Mouse (Mus musculus): ENCODE data around the gene Fgfr2.

DNA sequence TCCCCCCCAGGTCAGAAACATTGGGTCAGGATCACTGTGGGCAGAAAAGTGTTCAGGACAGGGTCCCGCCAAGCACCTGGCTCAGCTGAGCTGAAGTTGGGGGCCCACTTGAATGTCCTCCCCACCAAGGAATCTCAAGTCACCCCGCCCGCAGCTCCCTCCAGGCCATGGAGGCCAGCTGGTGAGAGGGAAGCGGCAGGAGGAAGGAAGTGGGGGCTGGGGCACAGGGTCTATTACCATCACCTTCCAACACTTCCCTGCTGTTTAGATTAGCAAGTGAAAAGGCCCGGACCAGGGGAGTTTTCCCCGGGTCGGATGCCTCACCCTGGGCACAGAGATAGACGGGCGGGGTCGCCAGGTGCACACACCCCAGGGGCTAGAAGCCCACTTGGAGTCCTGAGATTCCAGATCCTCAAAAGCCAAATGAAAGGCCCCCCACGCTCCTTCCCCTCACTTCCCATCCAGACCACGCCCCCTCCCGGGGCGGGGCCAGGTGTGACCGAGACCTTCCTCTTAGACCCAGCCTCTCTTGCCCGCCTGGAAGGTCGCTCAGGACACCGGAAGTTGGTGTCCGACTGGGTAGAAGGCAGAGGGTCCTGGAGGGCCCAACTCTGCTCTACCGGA, 8.2 kb downstream of the Fgfr2 start:
- TF ChIP-seq CHD2 (IDR thresholded peaks at IDR 0.05; ENCODE audit: low read depth, low read length) = 0 out of 2 replicates have a peak, but pooled peaks have one; percentile 38
- TF ChIP-seq HCFC1 (IDR thresholded peaks at IDR 0.05; ENCODE audit: borderline replicate concordance, insufficient read depth, low read length) = no peak; the same call in 1 of the 2 replicates
- TF ChIP-seq ZC3H11A (IDR thresholded peaks at IDR 0.05; ENCODE audit: borderline replicate concordance, low read depth, low read length) = no peak
- no peak for TF ChIP-seq ZNF384 (IDR thresholded peaks at IDR 0.05; ENCODE audit: low read depth, low read length)
